ENCODE assay signal across 8 mouse cellular contexts in genomic region chr3:79842616-79843016, GRCm38 (mm10). TPM values are rescaled to one million over a fixed set of nuclear protein-coding genes. Genes with fewer than 3 reads are reported as not detected.
DNase-seq lines count a peak whose midpoint lies in the region; TF ChIP-seq lines count a peak whose summit lies in the region.

No protein-coding gene starts in this region.

- peaks cover 3% of the 10 kb centered on the region; the same call in 1 of the 2 replicates for H3K4me1 ChIP-seq in cerebellum, adult 2 months (ENCODE audit: control insufficient read depth, insufficient read depth, low read length)
- peaks cover 2% of the 10 kb centered on the region; the same call in 1 of the 2 replicates for H3K4me1 ChIP-seq in hindbrain, embryonic 10.5 days (replicated peaks)

- no peaks in the 10 kb centered on the region for H3K27me3 ChIP-seq in cerebellum, adult 2 months (ENCODE audit: control insufficient read depth, insufficient read depth, low read length)
- no peaks in the 10 kb centered on the region for H3K27me3 ChIP-seq in hindbrain, embryonic 10.5 days (ENCODE audit: insufficient read depth, poor library complexity, severe bottlenecking)

- WGBS in cerebellum, adult 2 months = under 1% methylated on average over 19 of the region's 19 CpGs
- under 1% methylated on average over 19 of the region's 19 CpGs for WGBS in hindbrain, embryonic 10.5 days

- H3K9me3 ChIP-seq in hindbrain, embryonic 10.5 days = no peaks in the 10 kb centered on the region

- no peak for TF ChIP-seq POLR2A in cerebellum, adult 2 months (IDR thresholded peaks at IDR 0.05; ENCODE audit: borderline replicate concordance, insufficient read depth, low read length)

- DNase-seq in ES-CJ7 (ENCODE audit: low read depth, low spot score) = peak; percentile 78
- DNase-seq in cerebellum, adult 2 months = peak; percentile 79 to 82
- peak; percentile 73 for DNase-seq in forelimb bud, embryonic 11.5 days (ENCODE audit: low read depth, low spot score)
- peak; percentile 76 for DNase-seq in hindbrain, embryonic 10.5 days (ENCODE audit: low spot score)
- DNase-seq in layer of hippocampus, postnatal 10 days (ENCODE audit: low spot score in 2 of 2) = peak; percentile 60 to 72
- peak; percentile 74 for DNase-seq in lung, postnatal 10 days
- DNase-seq in ovary, postnatal 14 days (ENCODE audit: low spot score) = peak; percentile 49
- DNase-seq in thymus, postnatal 25 days = peak; percentile 69

- no peaks in the 10 kb centered on the region for H3K36me3 ChIP-seq in hindbrain, embryonic 10.5 days

- no peak for TF ChIP-seq CTCF in cerebellum, adult 2 months (IDR thresholded peaks at IDR 0.05; ENCODE audit: borderline replicate concordance, insufficient read depth, low read depth, low read length)

- H3K27ac ChIP-seq in cerebellum, adult 2 months (ENCODE audit: insufficient read depth, low read length) = no peak overlapping the region
- peak overlapping the region; percentile 84 for H3K27ac ChIP-seq in hindbrain, embryonic 10.5 days

- peak overlapping the region; percentile 99 for H3K4me3 ChIP-seq in cerebellum, adult 2 months (replicated peaks; ENCODE audit: insufficient read depth, low read depth, low read length)
- H3K4me3 ChIP-seq in hindbrain, embryonic 10.5 days = peak overlapping the region; percentile 63

RNA-seq across cellular contexts. Expression of gene Tmem144, which starts 10.0 kb away (rescaled TPM):
- polyA plus RNA-seq in cerebellum, adult 2 months (2012; rRNA removed) = 5.3 and 6.6 TPM in 2 replicates
- 1.9 and 3.3 TPM in 2 replicates for polyA plus RNA-seq in hindbrain, embryonic 10.5 days (2016; fragmentation: Nextera tagmentation; extraction: Ambion mirVana)
- 10 to 100 TPM in 1 of 2 experiments, 1 to 10 TPM in 1; 8.7 to 10.4 TPM for total RNA-seq in layer of hippocampus, postnatal 10 days (2021)

RNA-seq across cellular contexts. Expression of gene Fam198b, which starts 41.7 kb away (rescaled TPM):
- polyA plus RNA-seq in cerebellum, adult 2 months (2012; rRNA removed) = 1.4 and 1.5 TPM in 2 replicates
- polyA plus RNA-seq in hindbrain, embryonic 10.5 days (2016; fragmentation: Nextera tagmentation; extraction: Ambion mirVana) = 1.6 and 1.7 TPM in 2 replicates
- 1 to 10 TPM; 4.9 to 5.7 TPM for total RNA-seq in layer of hippocampus, postnatal 10 days (2021)
